Mouse (Mus musculus): Measurements from ENCODE around the gene Tec.

DNA sequence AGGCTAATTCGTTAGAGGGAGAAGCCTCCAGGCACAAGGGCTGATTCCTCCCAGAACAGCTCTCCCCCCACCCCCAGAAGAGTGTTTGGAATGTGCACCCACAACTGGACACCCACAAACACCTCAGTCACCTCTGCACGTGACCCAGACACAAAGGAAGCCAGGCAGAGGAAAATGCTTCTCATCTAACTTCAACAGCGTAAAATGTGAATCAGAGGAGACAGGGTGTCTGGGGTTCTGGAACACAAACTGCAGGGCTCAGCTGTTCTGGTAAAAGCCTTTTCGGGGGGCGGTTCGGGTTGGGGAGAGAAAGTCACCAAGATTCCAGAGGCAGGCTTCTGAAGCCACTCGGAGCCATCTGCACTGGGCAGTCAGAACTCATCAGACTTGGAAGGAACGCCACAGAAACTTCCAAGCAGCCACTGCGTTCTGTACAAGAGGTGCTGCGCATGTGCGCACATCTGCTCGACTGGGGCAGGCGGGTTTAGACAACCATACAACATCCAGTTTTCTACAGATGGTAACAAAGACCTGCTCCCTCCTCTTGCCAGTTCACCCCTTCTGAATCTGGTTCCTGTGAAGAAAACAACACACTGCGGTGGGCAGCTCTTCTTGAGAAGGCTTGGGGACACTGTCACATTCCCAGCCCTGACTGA, 59.7 kb downstream of the Tec start:
- no peak for TF ChIP-seq POLR2A (IDR thresholded peaks at IDR 0.05; ENCODE audit: extremely low read depth, insufficient read depth, low read length)
- no peak for TF ChIP-seq CTCF (IDR thresholded peaks at IDR 0.05; ENCODE audit: low read depth, low read length)
